Mouse (Mus musculus) bone marrow macrophage, adult 2 months (primary cell): ENCODE data around the gene Cd68.

Source experiments
- CTCF ChIP-seq: IDR thresholded peaks from 2 replicates; pipeline ENCODE4 v1.5.1; 2012; ENCODE audit warnings: low read depth, mild to moderate bottlenecking, low read length, moderate library complexity
- POLR2A ChIP-seq: IDR thresholded peaks from 2 replicates; pipeline ENCODE4 v1.6.1; 2012; ENCODE audit warnings: mild to moderate bottlenecking, low read depth, low read length, borderline replicate concordance

DNA sequence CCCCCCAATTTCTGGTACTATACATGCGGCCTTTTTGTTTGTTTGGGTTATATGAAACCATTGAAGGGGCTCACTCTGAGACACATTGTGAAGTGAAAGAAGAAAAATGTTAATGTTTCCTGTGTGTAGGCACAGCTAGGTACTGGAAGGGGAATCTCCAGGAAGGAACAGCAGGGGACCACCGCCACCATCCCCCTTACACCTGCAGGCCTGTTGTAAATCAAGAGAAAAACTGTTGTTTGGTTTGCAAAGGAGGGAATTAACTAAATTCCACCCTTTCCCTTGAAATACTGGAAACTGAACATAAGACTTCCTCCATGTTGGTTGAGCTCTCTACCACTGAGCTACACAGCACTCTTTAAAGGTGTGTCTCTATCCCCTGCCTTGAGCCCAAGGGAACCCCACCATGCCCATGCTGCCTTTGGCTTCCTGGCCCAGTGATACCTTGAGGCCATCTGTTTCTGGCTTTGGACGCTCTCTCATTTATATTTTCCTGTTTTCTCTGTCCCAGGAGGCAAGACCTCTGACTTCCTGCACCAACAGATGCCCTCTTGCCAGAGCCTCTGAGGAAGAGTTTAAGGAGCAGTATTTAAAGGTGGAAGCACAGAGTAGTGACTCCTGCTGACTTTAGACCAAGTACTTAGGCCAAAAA, 42.8 kb upstream of the Cd68 start:
- TF ChIP-seq POLR2A (no peak), CTCF (no peak)
